Mouse (Mus musculus) megakaryocyte, embryonic 14.5 days (primary cell): ENCODE measurements around the gene Nat8f2.
"Not testable (repeated sequence)": the region's sequence is repeated elsewhere in the genome, so short reads cannot be mapped to it uniquely, and the experiment has no call there.

ENCODE experiments used
- FLI1 ChIP-seq: IDR thresholded peaks from 2 replicates; pipeline ENCODE4 v1.6.1; 2012; ENCODE audit warnings: low read length, inconsistent platforms, mixed read lengths
- GATA1 ChIP-seq: IDR thresholded peaks from 3 replicates; pipeline ENCODE4 v1.6.1; 2012; ENCODE audit warnings: mixed read lengths, low read length, inconsistent platforms, borderline replicate concordance

- TF ChIP-seq GATA1, FLI1: not testable (repeated sequence)
Observed at GRCm38 (mm10) chr6:85836827-85837226, 32.1 kb downstream of the Nat8f2 start.
